7 mouse cellular contexts compared by ENCODE assay signal in the genomic region with DNA sequence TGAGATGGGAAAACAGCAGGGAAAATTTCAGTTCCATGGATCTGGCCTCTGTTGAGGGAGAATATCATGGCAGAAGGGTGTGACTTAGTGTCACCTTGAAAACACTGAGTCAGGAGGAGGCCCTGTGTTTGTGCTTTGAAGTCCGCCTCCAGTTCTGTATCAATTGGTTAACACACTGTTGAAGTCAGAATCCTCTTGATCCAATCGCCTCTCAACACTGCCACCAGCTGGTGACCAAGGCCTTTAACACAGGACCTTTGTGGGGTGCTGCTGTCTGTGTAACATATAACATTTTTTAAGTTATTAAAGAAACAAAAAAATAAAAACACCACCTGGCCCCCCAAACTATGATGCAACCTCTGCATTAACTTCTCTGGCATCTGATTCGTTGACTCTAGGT. TPM values are rescaled to one million over a fixed set of nuclear protein-coding genes. Genes with fewer than 3 reads are reported as not detected.
A peak's percentile ranks its signal among the peaks of the same experiment; 100 is the strongest.
DNase-seq lines count a peak whose midpoint lies in the region; ATAC-seq and TF ChIP-seq lines count a peak whose summit lies in the region.

No protein-coding gene starts in this region.

- H3K4me1 ChIP-seq in midbrain, embryonic 10.5 days = peaks cover 12% of the 10 kb centered on the region
- H3K4me1 ChIP-seq in midbrain, embryonic 16.5 days (ENCODE audit: control insufficient read depth, insufficient read depth, low read length) = no peaks in the 10 kb centered on the region
- no peaks in the 10 kb centered on the region for H3K4me1 ChIP-seq in G1E (ENCODE audit: insufficient read depth, low read depth, low read length)

- H3K27me3 ChIP-seq in midbrain, embryonic 10.5 days (ENCODE audit: low read depth, poor library complexity, severe bottlenecking) = no peaks in the 10 kb centered on the region
- H3K27me3 ChIP-seq in midbrain, embryonic 16.5 days (ENCODE audit: control insufficient read depth, insufficient read depth, low read depth, low read length) = no peaks in the 10 kb centered on the region
- H3K27me3 ChIP-seq in G1E (ENCODE audit: insufficient read depth, low read length) = no peaks in the 10 kb centered on the region

- intact Hi-C loops in gastrocnemius, adult 2 months (cut with DNase I) = loop anchor here (2.0 kb wide), 1 partner anchor 43 kb away; no protein-coding TSS in a partner anchor

- H3K4me2 ChIP-seq in midbrain, embryonic 16.5 days (ENCODE audit: low read length) = no peak overlapping the region

- no peaks in the 10 kb centered on the region for H3K9me3 ChIP-seq in midbrain, embryonic 10.5 days (replicated peaks)
- no peaks in the 10 kb centered on the region for H3K9me3 ChIP-seq in midbrain, embryonic 16.5 days (replicated peaks; ENCODE audit: control insufficient read depth, low read length, poor library complexity, severe bottlenecking)
- H3K9me3 ChIP-seq in G1E (replicated peaks) = no peaks in the 10 kb centered on the region

- no peak overlapping the region for H3K27ac ChIP-seq in midbrain, embryonic 10.5 days (replicated peaks)
- no peak overlapping the region for H3K27ac ChIP-seq in midbrain, embryonic 16.5 days (ENCODE audit: low read length)
- no peak overlapping the region for H3K27ac ChIP-seq in gastrocnemius, adult 2 months

- peak; percentile 35 for DNase-seq in midbrain, embryonic 10.5 days (ENCODE audit: low spot score)
- DNase-seq in G1E (ENCODE audit: low spot score) = no peak
- peak; percentile 80 for DNase-seq in adrenal gland, postnatal 14 days
- DNase-seq in gastrocnemius, adult 2 months = peak; percentile 70
- peak; percentile 77 to 80 for DNase-seq in kidney, postnatal 4 days
- peak; percentile 35 for DNase-seq in retina, postnatal 7 days (ENCODE audit: low read depth, low spot score)

- 0 out of 2 replicates have a peak, but pooled peaks have one; percentile 4 for TF ChIP-seq CTCF in G1E (IDR thresholded peaks at IDR 0.05; ENCODE audit: low read depth, low read length)
- peak; percentile 64 for TF ChIP-seq CTCF in gastrocnemius, adult 2 months (IDR thresholded peaks at IDR 0.05)

- ATAC-seq in midbrain, embryonic 16.5 days = no peak
- peak; percentile 66 for ATAC-seq in G1E (ENCODE audit: extremely low read depth, insufficient number of reproducible peaks, low FRiP score, poor library complexity, severe bottlenecking)

- no peak overlapping the region for H3K4me3 ChIP-seq in midbrain, embryonic 10.5 days
- no peak overlapping the region for H3K4me3 ChIP-seq in midbrain, embryonic 16.5 days (ENCODE audit: low read depth, low read length)
- no peak overlapping the region for H3K4me3 ChIP-seq in G1E (ENCODE audit: low read depth, low read length)
- peak overlapping the region; percentile 60 for H3K4me3 ChIP-seq in gastrocnemius, adult 2 months

- WGBS in midbrain, embryonic 10.5 days = 20% methylated on average over 3 of the region's 3 CpGs
- 26% methylated on average over 3 of the region's 3 CpGs for WGBS in midbrain, embryonic 16.5 days

- no peak overlapping the region for H3K9ac ChIP-seq in midbrain, embryonic 16.5 days (ENCODE audit: low read depth, low read length)

- no peaks in the 10 kb centered on the region for H3K36me3 ChIP-seq in midbrain, embryonic 10.5 days
- H3K36me3 ChIP-seq in midbrain, embryonic 16.5 days (ENCODE audit: control insufficient read depth, insufficient read depth, low read length) = no peaks in the 10 kb centered on the region
- H3K36me3 ChIP-seq in G1E (replicated peaks) = no peaks in the 10 kb centered on the region

RNA-seq across cellular contexts. Expression of a gene that starts 11.7 kb away (rescaled TPM):
- polyA plus RNA-seq in midbrain, embryonic 10.5 days (2016; fragmentation: Nextera tagmentation; extraction: Ambion mirVana) = 91.0 and 104 TPM in 2 replicates
- polyA plus RNA-seq in midbrain, embryonic 16.5 days (2015; fragmentation: Nextera tagmentation; extraction: Ambion mirVana) = 71.4 and 79.5 TPM in 2 replicates
- total RNA-seq in G1E (2014; fragmentation: Nextera tagmentation) = 45.6 and 47.5 TPM in 2 replicates
- 25.4 and 28.9 TPM in 2 replicates for total RNA-seq in G1E (2017)
- 3.9 and 6.6 TPM in 2 replicates for polyA plus RNA-seq in G1E (2012)
- total RNA-seq in adrenal gland, postnatal 14 days (2021) = 66.8 and 69.1 TPM in 2 replicates
- total RNA-seq in gastrocnemius, adult 2 months (2021) = 10 to 100 TPM in 1 of 2 experiments, 1 to 10 TPM in 1; 9.5 to 10.0 TPM

RNA-seq across cellular contexts. Expression of a gene that starts 27.7 kb away (rescaled TPM):
- 1.1 and 1.7 TPM in 2 replicates for polyA plus RNA-seq in midbrain, embryonic 10.5 days (2016; fragmentation: Nextera tagmentation; extraction: Ambion mirVana)
- 13.2 and 17.8 TPM in 2 replicates for polyA plus RNA-seq in midbrain, embryonic 16.5 days (2015; fragmentation: Nextera tagmentation; extraction: Ambion mirVana)
- not detected in 2 replicates for total RNA-seq in G1E (2014; fragmentation: Nextera tagmentation)
- 0.16 and 0.29 TPM in 2 replicates for total RNA-seq in G1E (2017)
- not detected in 2 replicates for polyA plus RNA-seq in G1E (2012)
- 4.8 and 5.2 TPM in 2 replicates for total RNA-seq in adrenal gland, postnatal 14 days (2021)
- 10 to 100 TPM; 16.9 to 19.2 TPM for total RNA-seq in gastrocnemius, adult 2 months (2021)

RNA-seq across cellular contexts. Expression of a gene that starts 57.9 kb away (rescaled TPM):
- 2.4 and 3.3 TPM in 2 replicates for polyA plus RNA-seq in midbrain, embryonic 10.5 days (2016; fragmentation: Nextera tagmentation; extraction: Ambion mirVana)
- polyA plus RNA-seq in midbrain, embryonic 16.5 days (2015; fragmentation: Nextera tagmentation; extraction: Ambion mirVana) = 1.3 and 1.5 TPM in 2 replicates
- total RNA-seq in G1E (2014; fragmentation: Nextera tagmentation) (10.4 and 15.5 TPM in 2 replicates), G1E (2017) (14.5 and 15.0 TPM in 2 replicates)
- polyA plus RNA-seq in G1E (2012) = 6.2 and 7.9 TPM in 2 replicates
- 15.7 and 17.5 TPM in 2 replicates for total RNA-seq in adrenal gland, postnatal 14 days (2021)
- total RNA-seq in gastrocnemius, adult 2 months (2021) = 1 to 10 TPM; 2.3 to 2.6 TPM

RNA-seq across cellular contexts. Expression of a gene that starts 58.0 kb away (rescaled TPM):
- 8.8 and 9.0 TPM in 2 replicates for polyA plus RNA-seq in midbrain, embryonic 10.5 days (2016; fragmentation: Nextera tagmentation; extraction: Ambion mirVana)
- polyA plus RNA-seq in midbrain, embryonic 16.5 days (2015; fragmentation: Nextera tagmentation; extraction: Ambion mirVana) = 5.8 and 6.4 TPM in 2 replicates
- total RNA-seq in G1E (2014; fragmentation: Nextera tagmentation) (19.2 and 20.0 TPM in 2 replicates), G1E (2017) (11.6 and 11.7 TPM in 2 replicates)
- polyA plus RNA-seq in G1E (2012) = 4.9 and 5.6 TPM in 2 replicates
- total RNA-seq in adrenal gland, postnatal 14 days (2021) = 5.2 and 6.3 TPM in 2 replicates
- 1 to 10 TPM; 1.5 TPM for total RNA-seq in gastrocnemius, adult 2 months (2021)
